Mouse (Mus musculus) midbrain, embryonic 12.5 days (tissue): ENCODE data around the gene Tsc22d3. TPM values are rescaled to one million over a fixed set of nuclear protein-coding genes. Genes with fewer than 3 reads are reported as not detected.
A peak's percentile ranks its signal among the peaks of the same experiment; 100 is the strongest.

Experiments
- ATAC-seq: fragments of 200-750 bp; cut with Nextera tagmentation; 2 replicates; pipeline ENCODE4 v1.8.0; 2017; ENCODE audit warnings: low read depth, moderate TSS enrichment, moderate library complexity; ENCODE audit not compliant: low FRiP score
- H3K27ac ChIP-seq: fragments of 300-500 bp; sonication (generic); replicated peaks from 2 replicates; pipeline ENCODE4 v1.5.1; 2016; ENCODE audit warnings: mild to moderate bottlenecking
- H3K27me3 ChIP-seq: fragments of 300-500 bp; sonication (generic); 2 replicates; pipeline ENCODE4 v1.6.1; 2016; ENCODE audit warnings: mild to moderate bottlenecking
- H3K36me3 ChIP-seq: fragments of 300-500 bp; sonication (generic); 2 replicates; pipeline ENCODE4 v1.6.1; 2016
- H3K4me1 ChIP-seq: fragments of 300-500 bp; sonication (generic); 2 replicates; pipeline ENCODE4 v1.6.1; 2016
- H3K4me2 ChIP-seq: fragments of 300-500 bp; sonication (generic); replicated peaks from 2 replicates; pipeline ENCODE4 v1.6.1; 2016; ENCODE audit warnings: mild to moderate bottlenecking, moderate library complexity
- H3K4me3 ChIP-seq: fragments of 300-500 bp; sonication (generic); 2 replicates; pipeline ENCODE4 v1.5.1; 2016; ENCODE audit warnings: mild to moderate bottlenecking
- H3K9ac ChIP-seq: fragments of 300-500 bp; sonication (generic); replicated peaks from 2 replicates; pipeline ENCODE4 v1.6.1; 2016; ENCODE audit warnings: mild to moderate bottlenecking, moderate library complexity
- H3K9me3 ChIP-seq: fragments of 300-500 bp; sonication (generic); 2 replicates; pipeline ENCODE4 v1.6.1; 2016; ENCODE audit warnings: mild to moderate bottlenecking
- WGBS: fragments of 180-500 bp; shearing (Covaris S2); methylation state at CpG from one replicate; pipeline ENCODE4 v1.1.7; 2016; 5-methylcytosine and 5-hydroxymethylcytosine counted together
- polyA plus RNA-seq: library from polyadenylated mRNA; unstranded; fragments of >200 nt; fragmentation: Nextera tagmentation; extraction: Ambion mirVana; gene quantifications from 2 replicates; pipeline ENCODE4 v1.2.1, GENCODE M21; 2016

Gene Tsc22d3
- polyA plus RNA-seq, result 130 and 133 TPM in 2 replicates

- no peak within 1 kb of the TSS for H3K9ac ChIP-seq
- 0 out of 2 replicates have a peak, but pooled peaks cover 3% of the 10 kb centered on the region for H3K4me1 ChIP-seq
- H3K27ac ChIP-seq, result no peak within 1 kb of the TSS
- peaks cover 58% of the 10 kb centered on the region for H3K27me3 ChIP-seq
- no peaks in the 10 kb centered on the region for H3K36me3 ChIP-seq
- H3K9me3 ChIP-seq, result no peaks in the 10 kb centered on the region
- 24% methylated on average over 28 of the region's 28 CpGs for WGBS
- H3K4me3 ChIP-seq, result peak within 1 kb of the TSS; percentile 55
- H3K4me2 ChIP-seq, result peak within 1 kb of the TSS; percentile 69
- peak; percentile 39; the same call in 1 of the 2 replicates for ATAC-seq
Measured at GRCm38 (mm10) chrX:140600410-140601109, at the start of gene Tsc22d3. Gene Tsc22d3, minus strand, starts transcription at chrX:140600659.

DNA sequence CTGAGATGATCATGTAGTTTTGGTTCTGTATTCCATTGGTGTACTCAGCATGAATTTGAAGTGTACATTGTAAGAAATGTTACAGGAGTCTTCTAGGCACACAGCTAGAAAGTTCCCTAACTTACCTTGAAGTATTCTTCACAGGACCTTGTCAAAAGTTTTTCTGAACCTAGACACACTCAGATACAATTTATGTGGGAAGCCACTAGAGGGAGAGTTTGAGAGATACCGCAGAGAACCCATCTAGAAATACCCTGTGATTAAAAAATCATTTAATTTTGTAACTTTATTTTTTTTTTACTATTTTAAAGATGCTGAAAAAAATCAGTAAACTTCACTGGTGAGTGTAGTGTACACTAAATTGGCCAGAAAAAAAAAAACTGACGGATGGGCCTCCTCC lies 39.1 kb upstream of the Tsc22d3 start:
- H3K27me3 ChIP-seq, result peaks cover 15% of the 10 kb centered on the region
- no peak overlapping the region for H3K4me2 ChIP-seq

DNA sequence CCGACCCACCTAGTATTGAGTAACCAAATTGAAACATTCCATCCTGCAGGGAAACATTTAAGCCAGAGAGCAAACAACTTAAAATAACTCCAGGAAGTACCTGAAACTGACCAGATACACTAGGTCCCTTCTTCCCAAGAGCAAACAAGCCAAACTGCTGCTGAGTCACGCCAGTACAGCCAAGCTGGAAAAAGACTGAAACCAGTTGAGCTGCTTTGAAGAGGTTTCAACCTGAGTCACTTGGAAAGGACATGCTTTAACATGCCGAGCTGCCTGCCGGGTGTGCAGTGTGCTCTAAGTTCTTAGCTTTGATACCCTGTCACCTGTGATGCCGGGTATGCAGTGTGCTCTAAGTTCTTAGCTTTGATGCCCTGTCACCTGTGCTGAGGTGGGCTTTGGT lies 37.6 kb upstream of the Tsc22d3 start:
- 79% methylated on average over 5 of the region's 5 CpGs for WGBS
- H3K9me3 ChIP-seq, result no peaks in the 10 kb centered on the region

More for the DNA sequence above, 39.1 kb upstream of the Tsc22d3 start:
- WGBS, result 63% methylated on average over 2 of the region's 2 CpGs
- no peaks in the 10 kb centered on the region for H3K4me1 ChIP-seq
- no peaks in the 10 kb centered on the region for H3K9me3 ChIP-seq
- no peak overlapping the region for H3K4me3 ChIP-seq
- ATAC-seq, result no peak
- H3K36me3 ChIP-seq, result no peaks in the 10 kb centered on the region
- H3K27ac ChIP-seq, result no peak overlapping the region
- H3K9ac ChIP-seq, result no peak overlapping the region

DNA sequence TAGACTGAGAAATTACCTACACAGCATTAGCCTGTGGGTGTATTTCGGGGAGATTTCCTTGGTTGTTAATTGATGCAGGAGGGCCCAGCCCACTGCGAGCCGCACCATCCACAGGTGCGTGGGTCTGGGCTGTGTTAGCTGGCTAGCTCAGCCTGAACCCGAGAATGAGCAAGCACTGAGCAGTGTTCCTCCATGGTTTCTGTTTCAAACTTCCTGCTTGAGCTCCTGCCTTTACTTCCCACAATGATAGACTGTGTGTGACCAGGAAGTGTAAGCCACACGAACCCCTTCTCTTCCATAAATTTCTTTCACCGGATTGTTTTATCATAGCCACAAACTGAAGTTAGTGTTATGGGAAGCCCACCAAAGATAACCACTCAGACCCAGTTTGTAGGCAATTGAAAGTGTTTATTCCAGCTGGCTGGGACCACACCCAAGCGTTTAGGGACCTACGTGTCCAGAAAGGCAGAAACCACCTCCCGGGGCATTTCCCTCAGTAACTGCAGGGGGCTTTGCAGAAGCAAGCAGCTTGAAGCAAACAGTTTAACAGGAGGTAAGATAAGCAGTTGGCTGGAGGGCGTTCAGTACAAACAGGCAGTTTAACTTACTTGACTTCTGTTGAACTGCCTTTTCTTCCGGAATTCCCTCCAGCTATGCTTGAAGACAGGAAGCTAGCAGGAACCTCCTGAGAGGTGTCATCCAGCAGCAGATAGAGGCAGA lies 24.6 kb upstream of the Tsc22d3 start:
- Histone ChIP-seq H3K36me3 (no peaks in the 10 kb centered on the region), H3K27ac (no peak overlapping the region), H3K27me3 (peaks cover 33% of the 10 kb centered on the region), H3K9me3 (no peaks in the 10 kb centered on the region), H3K4me1 (no peaks in the 10 kb centered on the region), H3K4me3 (no peak overlapping the region), H3K9ac (no peak overlapping the region), H3K4me2 (no peak overlapping the region)
- WGBS, result 68% methylated on average over 12 of the region's 12 CpGs
- no peak for ATAC-seq

More for the DNA sequence above, 37.6 kb upstream of the Tsc22d3 start:
- ATAC-seq, result no peak
- no peaks in the 10 kb centered on the region for H3K36me3 ChIP-seq
- H3K4me3 ChIP-seq, result no peak overlapping the region
- peaks cover 15% of the 10 kb centered on the region for H3K27me3 ChIP-seq
- no peak overlapping the region for H3K9ac ChIP-seq
- no peaks in the 10 kb centered on the region for H3K4me1 ChIP-seq
- no peak overlapping the region for H3K27ac ChIP-seq
- H3K4me2 ChIP-seq, result no peak overlapping the region

- 86% methylated on average over 4 of the region's 4 CpGs for WGBS
- no peak overlapping the region for H3K27ac ChIP-seq
- no peak overlapping the region for H3K9ac ChIP-seq
- no peak overlapping the region for H3K4me2 ChIP-seq
- no peak overlapping the region for H3K4me3 ChIP-seq
- H3K36me3 ChIP-seq, result no peaks in the 10 kb centered on the region
- ATAC-seq, result no peak
- H3K4me1 ChIP-seq, result no peaks in the 10 kb centered on the region
- peaks cover 25% of the 10 kb centered on the region for H3K27me3 ChIP-seq
- H3K9me3 ChIP-seq, result no peaks in the 10 kb centered on the region
Measured at GRCm38 (mm10) chrX:140609938-140610337, 9.5 kb upstream of the Tsc22d3 start.

DNA sequence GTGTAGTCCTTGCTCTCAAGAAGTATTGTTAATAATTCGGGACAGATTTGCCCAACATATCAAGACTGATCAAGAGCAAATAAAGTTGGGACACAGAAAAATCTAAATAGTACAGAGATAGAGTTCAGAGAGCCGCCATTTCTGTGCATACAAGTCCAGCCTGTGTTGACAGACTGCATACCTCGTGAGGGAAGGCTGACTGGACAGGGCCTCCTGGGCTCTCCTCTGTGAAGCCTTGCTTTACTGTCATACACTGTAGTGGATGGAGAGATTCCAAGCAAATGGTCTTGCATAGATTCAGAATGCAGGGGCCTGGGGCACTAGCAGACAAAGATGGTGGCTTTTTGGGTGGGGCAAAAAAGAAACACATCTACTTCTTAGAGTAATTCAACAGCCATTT lies 1.4 kb upstream of the Tsc22d3 start:
- Histone ChIP-seq H3K36me3 (no peaks in the 10 kb centered on the region), H3K9me3 (no peaks in the 10 kb centered on the region), H3K4me1 (0 out of 2 replicates have a peak, but pooled peaks cover 3% of the 10 kb centered on the region), H3K4me2 (no peak overlapping the region), H3K27me3 (peaks cover 52% of the 10 kb centered on the region), H3K9ac (no peak overlapping the region), H3K27ac (no peak overlapping the region), H3K4me3 (no peak overlapping the region)
- ATAC-seq, result no peak
- WGBS, result 74% methylated on average over 3 of the region's 3 CpGs

- H3K4me3 ChIP-seq, result no peak overlapping the region
- no peak overlapping the region for H3K9ac ChIP-seq
- no peak for ATAC-seq
- peaks cover 52% of the 10 kb centered on the region for H3K27me3 ChIP-seq
- 0 out of 2 replicates have a peak, but pooled peaks cover 3% of the 10 kb centered on the region for H3K4me1 ChIP-seq
- no peak overlapping the region for H3K27ac ChIP-seq
- H3K36me3 ChIP-seq, result no peaks in the 10 kb centered on the region
- H3K9me3 ChIP-seq, result no peaks in the 10 kb centered on the region
- 65% methylated on average over 4 of the region's 4 CpGs for WGBS
- no peak overlapping the region for H3K4me2 ChIP-seq
Measured at GRCm38 (mm10) chrX:140601311-140601710, 852 bp upstream of the Tsc22d3 start.

DNA sequence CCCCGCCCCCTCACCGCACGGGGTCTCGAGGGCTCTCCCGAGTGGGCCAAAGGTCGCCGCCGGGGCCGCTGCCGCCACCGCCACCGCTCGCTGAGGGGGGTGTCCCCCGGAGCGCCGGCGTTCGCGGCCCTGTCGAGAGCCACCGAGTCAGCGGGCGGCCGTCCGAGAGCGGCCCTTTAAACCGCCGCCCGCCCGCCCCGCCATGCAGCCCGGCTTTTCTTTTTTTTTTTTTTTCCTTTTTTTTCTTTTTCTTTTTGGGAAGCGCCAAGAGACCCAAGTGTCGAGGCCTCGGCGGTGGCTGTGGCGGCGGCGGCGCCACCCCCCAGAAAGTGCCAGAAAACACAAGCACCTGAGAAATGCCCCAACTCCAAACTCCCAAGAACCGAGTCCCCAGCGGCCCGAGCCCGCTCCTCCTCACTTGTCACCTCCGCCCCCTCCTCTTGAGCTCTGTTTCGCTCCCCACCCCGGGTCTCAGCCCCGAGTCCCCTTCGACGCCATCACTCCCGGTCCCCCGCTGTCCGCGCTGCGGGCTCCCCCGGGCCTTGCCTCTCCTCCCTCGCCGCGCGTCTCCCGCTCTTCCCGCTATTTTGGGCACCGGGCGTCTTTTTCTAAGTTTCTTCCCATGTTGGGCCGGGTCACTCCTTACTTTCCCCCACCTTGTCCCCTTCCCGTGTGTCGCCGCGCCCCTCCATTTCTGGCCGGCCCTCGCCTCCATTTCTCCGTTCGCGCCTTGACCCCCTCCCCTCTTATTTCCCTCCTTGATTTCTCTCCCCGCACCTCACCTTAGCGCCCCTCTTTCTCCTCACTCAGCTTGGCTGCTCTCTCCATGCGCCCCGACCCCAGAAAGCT lies 674 bp downstream of the Tsc22d3 start:
- peaks cover 61% of the 10 kb centered on the region for H3K27me3 ChIP-seq
- 0 out of 2 replicates have a peak, but pooled peaks have one; percentile 39 for ATAC-seq

GRCm38 (mm10) chrX:140598850-140599560 lies 1.5 kb downstream of the Tsc22d3 start:
- Histone ChIP-seq H3K9ac (peak overlapping the region; percentile 50), H3K36me3 (no peaks in the 10 kb centered on the region), H3K4me2 (peak overlapping the region; percentile 69), H3K4me3 (peak overlapping the region; percentile 55), H3K4me1 (0 out of 2 replicates have a peak, but pooled peaks cover 3% of the 10 kb centered on the region), H3K27ac (no peak overlapping the region), H3K27me3 (peaks cover 61% of the 10 kb centered on the region), H3K9me3 (no peaks in the 10 kb centered on the region)
- WGBS, result 27% methylated on average over 35 of the region's 109 CpGs
- peak; percentile 88 for ATAC-seq

More for the DNA sequence above, 674 bp downstream of the Tsc22d3 start:
- Histone ChIP-seq H3K4me2 (peak overlapping the region; percentile 69), H3K9me3 (no peaks in the 10 kb centered on the region), H3K36me3 (no peaks in the 10 kb centered on the region), H3K4me1 (0 out of 2 replicates have a peak, but pooled peaks cover 3% of the 10 kb centered on the region), H3K9ac (peak overlapping the region; percentile 50; the same call in 1 of the 2 replicates), H3K27ac (no peak overlapping the region), H3K4me3 (peak overlapping the region; percentile 55)
- 23% methylated on average over 72 of the region's 78 CpGs for WGBS

DNA sequence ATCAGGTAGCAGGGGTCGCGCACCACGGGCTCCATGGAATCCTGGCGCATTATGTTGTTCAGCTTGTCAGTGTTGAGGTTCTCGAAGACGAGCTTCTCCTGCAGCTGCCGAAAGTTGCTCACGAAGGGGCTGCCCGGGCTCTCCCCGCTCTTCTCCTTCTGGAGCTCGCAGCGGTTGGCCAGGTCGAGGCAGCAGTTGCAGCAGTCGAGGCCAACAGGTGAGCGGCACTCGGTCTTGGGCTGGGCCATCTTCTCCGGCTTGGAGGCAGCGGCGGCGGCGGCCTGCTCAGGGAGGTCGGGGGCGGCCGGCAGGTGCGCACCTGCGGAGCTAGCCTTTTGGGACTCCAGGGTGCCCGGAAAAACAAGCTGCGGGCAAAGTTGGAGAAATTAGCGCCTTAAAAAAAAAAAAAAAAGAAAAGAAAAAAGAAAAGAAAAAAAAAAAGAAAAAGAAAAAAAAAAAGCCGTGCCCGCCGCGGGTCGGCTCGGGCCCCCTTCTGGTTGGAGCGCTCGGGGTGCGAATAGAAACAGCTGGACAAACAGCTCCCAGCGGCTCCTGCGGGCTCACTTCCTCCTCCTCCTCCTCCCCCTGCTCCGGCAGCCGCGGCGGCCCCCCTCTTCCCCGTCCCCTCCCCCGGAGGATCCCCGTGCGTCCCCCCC lies 2.1 kb downstream of the Tsc22d3 start:
- H3K9ac ChIP-seq, result peak overlapping the region; percentile 50
- H3K4me3 ChIP-seq, result peak overlapping the region; percentile 55
- peak overlapping the region; percentile 69 for H3K4me2 ChIP-seq
- H3K9me3 ChIP-seq, result no peaks in the 10 kb centered on the region
- peaks cover 61% of the 10 kb centered on the region for H3K27me3 ChIP-seq
- no peaks in the 10 kb centered on the region for H3K36me3 ChIP-seq
- H3K27ac ChIP-seq, result no peak overlapping the region
- ATAC-seq, result peak; percentile 41
- 0 out of 2 replicates have a peak, but pooled peaks cover 3% of the 10 kb centered on the region for H3K4me1 ChIP-seq
- WGBS, result 26% methylated on average over 33 of the region's 48 CpGs

DNA sequence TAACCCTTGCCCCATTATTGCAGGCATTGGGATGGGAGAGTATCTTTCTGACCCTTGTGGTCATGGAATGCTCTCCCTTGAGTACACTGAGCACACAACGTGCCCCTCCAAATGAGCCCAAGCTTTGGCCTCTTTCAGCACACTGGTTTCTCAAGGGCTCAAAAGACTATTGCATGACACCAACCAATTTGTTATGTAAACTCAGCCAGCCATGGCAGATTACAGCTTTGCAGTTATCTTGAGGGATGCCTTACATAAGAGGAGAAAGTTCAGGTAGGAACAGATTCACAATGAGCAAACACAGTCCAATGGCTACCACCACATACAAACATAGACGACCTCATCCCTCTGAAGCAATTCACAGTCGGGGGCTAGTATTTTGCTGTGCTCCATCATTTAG lies 9.3 kb downstream of the Tsc22d3 start:
- ATAC-seq, result no peak
- H3K4me2 ChIP-seq, result no peak overlapping the region
- no peak overlapping the region for H3K27ac ChIP-seq
- no peaks in the 10 kb centered on the region for H3K4me1 ChIP-seq
- 72% methylated on average over 3 of the region's 3 CpGs for WGBS
- peaks cover 48% of the 10 kb centered on the region for H3K27me3 ChIP-seq
- no peaks in the 10 kb centered on the region for H3K9me3 ChIP-seq
- H3K9ac ChIP-seq, result no peak overlapping the region
- no peak overlapping the region for H3K4me3 ChIP-seq
- H3K36me3 ChIP-seq, result no peaks in the 10 kb centered on the region
